Mouse (Mus musculus) ES-E14 (cell line): ENCODE measurements around the gene Fkbp1a.

Source experiments
- CHD2 ChIP-seq: IDR thresholded peaks from 2 replicates; pipeline ENCODE4 v1.6.1; 2014; ENCODE audit warnings: mild to moderate bottlenecking, low read depth, low read length, inconsistent platforms
- ZNF384 ChIP-seq: IDR thresholded peaks from 2 replicates; pipeline ENCODE4 v1.6.1; 2012; ENCODE audit warnings: low read depth, low read length, inconsistent platforms

GRCm38 (mm10) chr2:151504226-151504625, 38.1 kb upstream of the Fkbp1a start:
- TF ChIP-seq CHD2 = no peak
- TF ChIP-seq ZNF384 = no peak
